Mouse (Mus musculus) brain, embryonic 14.5 days (tissue): ENCODE results near the gene Usp44.

Experiments
- CTCF ChIP-seq: fragments of 200-500 bp; IDR thresholded peaks from 2 replicates; pipeline ENCODE4 v1.5.1; 2012; ENCODE audit warnings: inconsistent platforms, mild to moderate bottlenecking, moderate library complexity, borderline replicate concordance; ENCODE audit not compliant: insufficient read depth, insufficient read length; ENCODE audit errors: extremely low read depth
- POLR2A ChIP-seq: fragments of 200-500 bp; IDR thresholded peaks from 2 replicates; pipeline ENCODE4 v1.6.1; 2012; ENCODE audit warnings: mild to moderate bottlenecking, inconsistent platforms, borderline replicate concordance; ENCODE audit not compliant: poor library complexity, insufficient read depth, insufficient read length, severe bottlenecking; ENCODE audit errors: extremely low read depth

- TF ChIP-seq POLR2A: no peak
- TF ChIP-seq CTCF: no peak
These were observed 67.9 kb downstream of the Usp44 start for GRCm38 (mm10) chr10:93899303-93899702.
